Mouse (Mus musculus) kidney, embryonic 15.5 days (tissue): ENCODE results near the gene Flnb. TPM values are rescaled to one million over a fixed set of nuclear protein-coding genes. Genes with fewer than 3 reads are reported as not detected.

Source experiments
- ATAC-seq: fragments of 200-750 bp; cut with Nextera tagmentation; replicated peaks from 2 replicates; pipeline ENCODE4 v1.8.0; 2017; ENCODE audit warnings: moderate TSS enrichment; ENCODE audit not compliant: low FRiP score
- H3K27ac ChIP-seq: fragments of 300-500 bp; sonication (generic); 2 replicates; pipeline ENCODE4 v1.5.1; 2015; ENCODE audit warnings: mild to moderate bottlenecking, inconsistent platforms
- H3K27me3 ChIP-seq: fragments of 300-500 bp; sonication (generic); 2 replicates; pipeline ENCODE4 v1.6.1; 2015; ENCODE audit warnings: inconsistent platforms
- H3K36me3 ChIP-seq: fragments of 300-500 bp; sonication (generic); 2 replicates; pipeline ENCODE4 v1.6.1; 2015; ENCODE audit warnings: inconsistent platforms
- H3K4me1 ChIP-seq: fragments of 300-500 bp; sonication (generic); 2 replicates; pipeline ENCODE4 v1.6.1; 2015; ENCODE audit warnings: inconsistent platforms
- H3K4me2 ChIP-seq: fragments of 300-500 bp; sonication (generic); 2 replicates; pipeline ENCODE4 v1.6.1; 2015; ENCODE audit warnings: moderate library complexity, mild to moderate bottlenecking, inconsistent platforms
- H3K4me3 ChIP-seq: fragments of 300-500 bp; sonication (generic); replicated peaks from 2 replicates; pipeline ENCODE4 v1.5.1; 2015; ENCODE audit warnings: mild to moderate bottlenecking, inconsistent platforms
- H3K9ac ChIP-seq: fragments of 300-500 bp; sonication (generic); 2 replicates; pipeline ENCODE4 v1.6.1; 2015; ENCODE audit warnings: mild to moderate bottlenecking, inconsistent platforms
- H3K9me3 ChIP-seq: fragments of 300-500 bp; sonication (generic); replicated peaks from 2 replicates; pipeline ENCODE4 v1.6.1; 2016; ENCODE audit warnings: inconsistent platforms
- WGBS: fragments of 180-500 bp; shearing (Covaris S2); methylation state at CpG from one replicate; pipeline ENCODE4 v1.1.7; 2015; ENCODE audit warnings: mixed read lengths; 5-methylcytosine and 5-hydroxymethylcytosine counted together
- polyA plus RNA-seq: library from polyadenylated mRNA; unstranded; fragments of >200 nt; fragmentation: Nextera tagmentation; extraction: Ambion mirVana; gene quantifications from 2 replicates; pipeline ENCODE4 v1.2.1, GENCODE M21; 2015

The Flnb gene
- polyA plus RNA-seq, 1 experiment from 2014 or later, result 20.6 TPM

- Histone ChIP-seq H3K36me3 (no peaks in the 10 kb centered on the region), H3K9ac (no peak overlapping the region), H3K27ac (no peak overlapping the region), H3K4me1 (peaks cover 64% of the 10 kb centered on the region), H3K27me3 (no peaks in the 10 kb centered on the region), H3K9me3 (no peaks in the 10 kb centered on the region), H3K4me2 (no peak overlapping the region), H3K4me3 (no peak overlapping the region)
- WGBS, result 64% methylated on average over 5 of the region's 5 CpGs
- ATAC-seq, result no peak
Measured at GRCm38 (mm10) chr14:7855501-7855900, 37.7 kb downstream of the Flnb start.

- Histone ChIP-seq H3K9me3 (no peaks in the 10 kb centered on the region), H3K36me3 (no peaks in the 10 kb centered on the region), H3K27me3 (no peaks in the 10 kb centered on the region), H3K27ac (no peak overlapping the region), H3K4me2 (no peak overlapping the region), H3K9ac (no peak overlapping the region), H3K4me3 (no peak overlapping the region), H3K4me1 (peaks cover 59% of the 10 kb centered on the region)
- WGBS, result 80% methylated on average over 10 of the region's 10 CpGs
- no peak for ATAC-seq
Measured at GRCm38 (mm10) chr14:7856348-7856747, 38.6 kb downstream of the Flnb start.

- 76% methylated on average over 3 of the region's 3 CpGs for WGBS
- H3K4me3 ChIP-seq, result no peak overlapping the region
- no peaks in the 10 kb centered on the region for H3K27me3 ChIP-seq
- H3K4me1 ChIP-seq, result peaks cover 50% of the 10 kb centered on the region
- no peaks in the 10 kb centered on the region for H3K36me3 ChIP-seq
- H3K9ac ChIP-seq, result no peak overlapping the region
- no peak for ATAC-seq
- no peak overlapping the region for H3K27ac ChIP-seq
- no peaks in the 10 kb centered on the region for H3K9me3 ChIP-seq
- H3K4me2 ChIP-seq, result no peak overlapping the region
Measured at GRCm38 (mm10) chr14:7857835-7858234, 40.1 kb downstream of the Flnb start.

- Histone ChIP-seq H3K27ac (no peak overlapping the region), H3K9me3 (no peaks in the 10 kb centered on the region), H3K4me1 (peaks cover 56% of the 10 kb centered on the region), H3K4me2 (no peak overlapping the region), H3K36me3 (no peaks in the 10 kb centered on the region), H3K27me3 (no peaks in the 10 kb centered on the region), H3K9ac (no peak overlapping the region), H3K4me3 (no peak overlapping the region)
- 49% methylated on average over 4 of the region's 4 CpGs for WGBS
- ATAC-seq, result no peak
Measured at GRCm38 (mm10) chr14:7858430-7858829, 40.7 kb downstream of the Flnb start.

GRCm38 (mm10) chr14:7860525-7861154 lies 42.9 kb downstream of the Flnb start:
- Histone ChIP-seq H3K9me3 (no peaks in the 10 kb centered on the region), H3K36me3 (no peaks in the 10 kb centered on the region), H3K27me3 (no peaks in the 10 kb centered on the region), H3K27ac (no peak overlapping the region), H3K9ac (no peak overlapping the region), H3K4me1 (peaks cover 45% of the 10 kb centered on the region), H3K4me2 (no peak overlapping the region), H3K4me3 (no peak overlapping the region)
- 76% methylated on average over 8 of the region's 8 CpGs for WGBS
- no peak for ATAC-seq

- Histone ChIP-seq H3K36me3 (no peaks in the 10 kb centered on the region), H3K4me1 (peaks cover 39% of the 10 kb centered on the region), H3K4me3 (no peak overlapping the region), H3K4me2 (no peak overlapping the region), H3K27ac (no peak overlapping the region), H3K27me3 (no peaks in the 10 kb centered on the region), H3K9me3 (no peaks in the 10 kb centered on the region), H3K9ac (no peak overlapping the region)
- peak; percentile 17; the same call in 1 of the 2 replicates for ATAC-seq
- WGBS, result 76% methylated on average over 1 of the region's 1 CpGs
Measured at GRCm38 (mm10) chr14:7861275-7861674, 43.5 kb downstream of the Flnb start.

- WGBS, result 94% methylated on average over 2 of the region's 2 CpGs
- no peak overlapping the region for H3K9ac ChIP-seq
- no peak overlapping the region for H3K4me2 ChIP-seq
- H3K4me3 ChIP-seq, result no peak overlapping the region
- no peak overlapping the region for H3K27ac ChIP-seq
- peaks cover 33% of the 10 kb centered on the region for H3K4me1 ChIP-seq
- no peaks in the 10 kb centered on the region for H3K9me3 ChIP-seq
- no peaks in the 10 kb centered on the region for H3K27me3 ChIP-seq
- no peak for ATAC-seq
- H3K36me3 ChIP-seq, result no peaks in the 10 kb centered on the region
Measured at GRCm38 (mm10) chr14:7862226-7862625, 44.5 kb downstream of the Flnb start.

GRCm38 (mm10) chr14:7863199-7863598 lies 45.4 kb downstream of the Flnb start:
- Histone ChIP-seq H3K9ac (no peak overlapping the region), H3K9me3 (no peaks in the 10 kb centered on the region), H3K4me2 (no peak overlapping the region), H3K27ac (peak overlapping the region; percentile 57), H3K36me3 (peaks cover 8% of the 10 kb centered on the region), H3K4me3 (no peak overlapping the region), H3K27me3 (no peaks in the 10 kb centered on the region), H3K4me1 (peaks cover 33% of the 10 kb centered on the region)
- ATAC-seq, result no peak
- WGBS, result 67% methylated on average over 5 of the region's 5 CpGs

GRCm38 (mm10) chr14:7863871-7864505 lies 46.2 kb downstream of the Flnb start:
- peaks cover 12% of the 10 kb centered on the region for H3K36me3 ChIP-seq
- ATAC-seq, result peak; percentile 65; the same call in 1 of the 2 replicates
- peaks cover 29% of the 10 kb centered on the region for H3K4me1 ChIP-seq
- no peak overlapping the region for H3K9ac ChIP-seq
- no peak overlapping the region for H3K4me3 ChIP-seq
- H3K27me3 ChIP-seq, result no peaks in the 10 kb centered on the region
- no peak overlapping the region for H3K4me2 ChIP-seq
- no peaks in the 10 kb centered on the region for H3K9me3 ChIP-seq
- H3K27ac ChIP-seq, result peak overlapping the region; percentile 79
- 52% methylated on average over 9 of the region's 9 CpGs for WGBS

GRCm38 (mm10) chr14:7864506-7864899 lies 46.7 kb downstream of the Flnb start:
- Histone ChIP-seq H3K27ac (peak overlapping the region; percentile 79), H3K4me2 (no peak overlapping the region), H3K9ac (no peak overlapping the region), H3K4me3 (no peak overlapping the region), H3K27me3 (no peaks in the 10 kb centered on the region), H3K36me3 (peaks cover 17% of the 10 kb centered on the region), H3K4me1 (peaks cover 29% of the 10 kb centered on the region), H3K9me3 (no peaks in the 10 kb centered on the region)
- 66% methylated on average over 9 of the region's 9 CpGs for WGBS
- ATAC-seq, result no peak

GRCm38 (mm10) chr14:7867224-7867623 lies 49.5 kb downstream of the Flnb start:
- no peak overlapping the region for H3K4me3 ChIP-seq
- H3K9ac ChIP-seq, result no peak overlapping the region
- no peaks in the 10 kb centered on the region for H3K27me3 ChIP-seq
- ATAC-seq, result no peak
- H3K4me1 ChIP-seq, result peaks cover 25% of the 10 kb centered on the region
- peaks cover 30% of the 10 kb centered on the region for H3K36me3 ChIP-seq
- H3K27ac ChIP-seq, result no peak overlapping the region
- no peak overlapping the region for H3K4me2 ChIP-seq
- 88% methylated on average over 7 of the region's 7 CpGs for WGBS
- H3K9me3 ChIP-seq, result no peaks in the 10 kb centered on the region

- H3K4me2 ChIP-seq, result no peak overlapping the region
- ATAC-seq, result no peak
- 57% methylated on average over 3 of the region's 3 CpGs for WGBS
Measured at GRCm38 (mm10) chr14:7867841-7868240, 50.1 kb downstream of the Flnb start.

More at GRCm38 (mm10) chr14:7867841-7868240, 50.1 kb downstream of the Flnb start:
- H3K4me1 ChIP-seq, result peaks cover 24% of the 10 kb centered on the region
- no peak overlapping the region for H3K9ac ChIP-seq
- no peaks in the 10 kb centered on the region for H3K27me3 ChIP-seq
- no peak overlapping the region for H3K4me3 ChIP-seq
- no peak overlapping the region for H3K27ac ChIP-seq
- peaks cover 30% of the 10 kb centered on the region for H3K36me3 ChIP-seq
- no peaks in the 10 kb centered on the region for H3K9me3 ChIP-seq
